Comparison of ENCODE assay signal across 8 mouse cellular contexts in genomic region chr5:115844368-115844765, GRCm38 (mm10). TPM values are rescaled to one million over a fixed set of nuclear protein-coding genes. Genes with fewer than 3 reads are reported as not detected.
A peak's percentile ranks its signal among the peaks of the same experiment; 100 is the strongest.
DNase-seq lines count a peak whose midpoint lies in the region; ATAC-seq and TF ChIP-seq lines count a peak whose summit lies in the region.

No protein-coding gene starts in this region.

- DNase-seq in heart, postnatal 36 days: no peak
- peak; percentile 39 for DNase-seq in brain, adult 2 months (ENCODE audit: low read depth, low spot score)
- DNase-seq in hindbrain, postnatal 0 days (ENCODE audit: low spot score): no peak
- DNase-seq in midbrain, embryonic 10.5 days (ENCODE audit: low spot score): no peak
- DNase-seq in adrenal gland, postnatal 4 days (ENCODE audit: low spot score in 2 of 2): no peak
- no peak for DNase-seq in layer of hippocampus, adult 8-10 months (ENCODE audit: low spot score in 2 of 2)
- DNase-seq in adrenal gland, postnatal 36 days: no peak

- H3K36me3 ChIP-seq in heart, embryonic 13.5 days: peaks cover 30% of the 10 kb centered on the region
- no peaks in the 10 kb centered on the region for H3K36me3 ChIP-seq in hindbrain, postnatal 0 days (ENCODE audit: insufficient read depth, low read length)
- H3K36me3 ChIP-seq in midbrain, embryonic 10.5 days: peaks cover 32% of the 10 kb centered on the region

- peak overlapping the region; percentile 97 for H3K4me2 ChIP-seq in heart, embryonic 13.5 days
- peak overlapping the region; percentile 98 for H3K4me2 ChIP-seq in hindbrain, postnatal 0 days (ENCODE audit: low read depth, low read length)

- no peak for TF ChIP-seq CTCF in hindbrain, postnatal 0 days (IDR thresholded peaks at IDR 0.05; ENCODE audit: low read depth)

- peaks cover 23% of the 10 kb centered on the region for H3K4me1 ChIP-seq in heart, embryonic 13.5 days
- H3K4me1 ChIP-seq in hindbrain, postnatal 0 days (ENCODE audit: insufficient read depth, low read length): peaks cover 9% of the 10 kb centered on the region; the same call in 1 of the 2 replicates
- H3K4me1 ChIP-seq in midbrain, embryonic 10.5 days: peaks cover 45% of the 10 kb centered on the region

- WGBS in heart, embryonic 13.5 days: 2% methylated on average over 12 of the region's 12 CpGs
- 6% methylated on average over 12 of the region's 12 CpGs for WGBS in hindbrain, postnatal 0 days
- WGBS in midbrain, embryonic 10.5 days: 5% methylated on average over 12 of the region's 12 CpGs

- peak overlapping the region; percentile 74 for H3K27ac ChIP-seq in heart, embryonic 13.5 days (replicated peaks)
- no peak overlapping the region for H3K27ac ChIP-seq in hindbrain, postnatal 0 days
- peak overlapping the region; percentile 94 for H3K27ac ChIP-seq in midbrain, embryonic 10.5 days (replicated peaks)

- peak overlapping the region; percentile 86 for H3K9ac ChIP-seq in heart, embryonic 13.5 days
- 0 out of 2 replicates have a peak overlapping the region, but pooled peaks have one; percentile 21 for H3K9ac ChIP-seq in hindbrain, postnatal 0 days (replicated peaks; ENCODE audit: low read length)

- no peaks in the 10 kb centered on the region for H3K9me3 ChIP-seq in heart, embryonic 13.5 days
- H3K9me3 ChIP-seq in hindbrain, postnatal 0 days (ENCODE audit: low read length): no peaks in the 10 kb centered on the region
- no peaks in the 10 kb centered on the region; the same call in 1 of the 2 replicates for H3K9me3 ChIP-seq in midbrain, embryonic 10.5 days (replicated peaks)

- H3K27me3 ChIP-seq in heart, embryonic 13.5 days (replicated peaks): no peaks in the 10 kb centered on the region
- no peaks in the 10 kb centered on the region for H3K27me3 ChIP-seq in hindbrain, postnatal 0 days (ENCODE audit: insufficient read depth, low read length)
- no peaks in the 10 kb centered on the region for H3K27me3 ChIP-seq in midbrain, embryonic 10.5 days (ENCODE audit: low read depth, poor library complexity, severe bottlenecking)

- H3K4me3 ChIP-seq in heart, embryonic 13.5 days: peak overlapping the region; percentile 83
- H3K4me3 ChIP-seq in hindbrain, postnatal 0 days (ENCODE audit: low read length): peak overlapping the region; percentile 56
- H3K4me3 ChIP-seq in midbrain, embryonic 10.5 days: peak overlapping the region; percentile 98

- intact Hi-C loops in heart, postnatal 36 days (cut with DNase I): no loop called here

- no peak for ATAC-seq in heart, embryonic 13.5 days (ENCODE audit: extremely low read depth, insufficient number of reproducible peaks, low FRiP score, low TSS enrichment)
- no peak for ATAC-seq in hindbrain, postnatal 0 days

RNA-seq across cellular contexts. Expression of gene Cit, which starts 0.7 kb away (rescaled TPM):
- polyA plus RNA-seq in heart, embryonic 13.5 days (2015; fragmentation: Nextera tagmentation; extraction: Ambion mirVana): 18.7 and 21.2 TPM in 2 replicates
- 1 to 10 TPM; 1.7 to 2.2 TPM for total RNA-seq in heart, postnatal 36 days (2021)
- 28.5 and 30.2 TPM in 2 replicates for total RNA-seq in hindbrain, postnatal 0 days (2014; rRNA removed)
- 36.7 and 40.9 TPM in 2 replicates for polyA plus RNA-seq in hindbrain, postnatal 0 days (2015; fragmentation: Nextera tagmentation; extraction: Ambion mirVana)
- polyA plus RNA-seq in midbrain, embryonic 10.5 days (2016; fragmentation: Nextera tagmentation; extraction: Ambion mirVana): 45.5 and 47.2 TPM in 2 replicates
- total RNA-seq in adrenal gland, postnatal 4 days (2021): 10 to 100 TPM; 20.1 to 24.9 TPM
- 10 to 100 TPM; 73.2 to 96.9 (median 79.2) TPM for total RNA-seq in layer of hippocampus, adult 8-10 months (2022)
- 1 to 10 TPM; 4.2 to 8.0 TPM for total RNA-seq in adrenal gland, postnatal 36 days (2021)
